Mouse (Mus musculus) kidney, adult 8-10 months (tissue): Measurements from ENCODE around the gene Cdh22.

ENCODE experiments used
- DNase-seq, 2 experiments: peaks; one replicate each; pipeline ENCODE4 v3.0.0; 2022

The Cdh22 gene

GRCm38 (mm10) chr2:165205486-165205885 is 29.2 kb downstream of the Cdh22 start:
- no peak for DNase-seq

GRCm38 (mm10) chr2:165204931-165205330 is 29.7 kb downstream of the Cdh22 start:
- no peak for DNase-seq

- DNase-seq: no peak
Observed at GRCm38 (mm10) chr2:165201761-165202751, 32.6 kb downstream of the Cdh22 start.

GRCm38 (mm10) chr2:165197546-165197945 is 37.1 kb downstream of the Cdh22 start:
- no peak for DNase-seq

GRCm38 (mm10) chr2:165195411-165196182 is 39.1 kb downstream of the Cdh22 start:
- no peak for DNase-seq

- DNase-seq: no peak
Observed at GRCm38 (mm10) chr2:165191483-165191882, 43.2 kb downstream of the Cdh22 start.

- DNase-seq: peak; percentile 59 to 72
Observed at GRCm38 (mm10) chr2:165189546-165189945, 45.1 kb downstream of the Cdh22 start.

GRCm38 (mm10) chr2:165187648-165188380 is 46.8 kb downstream of the Cdh22 start:
- no peak for DNase-seq

- peak; percentile 61 to 63 for DNase-seq
Observed at GRCm38 (mm10) chr2:165184015-165184633, 50.5 kb downstream of the Cdh22 start.

GRCm38 (mm10) chr2:165182085-165182976 is 52.3 kb downstream of the Cdh22 start:
- DNase-seq: no peak

GRCm38 (mm10) chr2:165179231-165179630 is 55.4 kb downstream of the Cdh22 start:
- no peak for DNase-seq

- no peak for DNase-seq
Observed at GRCm38 (mm10) chr2:165176965-165177364, 57.7 kb downstream of the Cdh22 start.

GRCm38 (mm10) chr2:165166664-165167435 is 67.8 kb downstream of the Cdh22 start:
- no peak for DNase-seq

GRCm38 (mm10) chr2:165162221-165162620 is 72.4 kb downstream of the Cdh22 start:
- no peak for DNase-seq

GRCm38 (mm10) chr2:165160466-165160865 is 74.2 kb downstream of the Cdh22 start:
- peak in 1 of 2 experiments; percentile 27 for DNase-seq

GRCm38 (mm10) chr2:165159055-165159688 is 75.5 kb downstream of the Cdh22 start:
- peak; percentile 17 to 55 for DNase-seq

GRCm38 (mm10) chr2:165158317-165158716 is 76.3 kb downstream of the Cdh22 start:
- no peak for DNase-seq

GRCm38 (mm10) chr2:165157900-165158299 is 76.8 kb downstream of the Cdh22 start:
- DNase-seq: no peak

GRCm38 (mm10) chr2:165153006-165153405 is 81.6 kb downstream of the Cdh22 start:
- no peak for DNase-seq

- no peak for DNase-seq
Observed at GRCm38 (mm10) chr2:165149741-165150140, 84.9 kb downstream of the Cdh22 start.
